Mouse (Mus musculus) liver, embryonic 14.5 days (tissue): ENCODE data around the gene Lipt2. TPM values are rescaled to one million over a fixed set of nuclear protein-coding genes. Genes with fewer than 3 reads are reported as not detected.

ENCODE experiments used
- ATAC-seq: fragments of 200-750 bp; cut with Nextera tagmentation; 2 replicates; pipeline ENCODE4 v1.8.0; 2017; ENCODE audit warnings: moderate number of reproducible peaks, mild to moderate bottlenecking, moderate library complexity; ENCODE audit not compliant: insufficient read depth
- DNase-seq, 3 experiments: peaks; one replicate each; pipeline ENCODE4 v3.0.0-alpha.2; 2012 to 2013; ENCODE audit warnings: low read depth in 3 of 3, low spot score in 3 of 3
- H3K27ac ChIP-seq: fragments of 300-500 bp; sonication (generic); 2 replicates; pipeline ENCODE4 v1.5.1; 2014; ENCODE audit warnings: moderate library complexity, mild to moderate bottlenecking, control low read depth, inconsistent platforms
- H3K27me3 ChIP-seq: fragments of 300-500 bp; sonication (generic); 2 replicates; pipeline ENCODE4 v1.6.1; 2014; ENCODE audit warnings: mild to moderate bottlenecking, low read length, moderate library complexity; ENCODE audit not compliant: control insufficient read depth, insufficient read depth
- H3K36me3 ChIP-seq: fragments of 300-500 bp; sonication (generic); replicated peaks from 2 replicates; pipeline ENCODE4 v1.6.1; 2014; ENCODE audit warnings: low read depth; ENCODE audit not compliant: control insufficient read depth, insufficient read depth
- H3K4me1 ChIP-seq, 2 experiments: fragments of 200-500 bp in 1 of 2; fragments of 300-500 bp in 1 of 2; sonication (generic) in 1 of 2; replicated peaks; 2 replicates each; pipeline ENCODE4 v1.6.1; 2012 to 2014; ENCODE audit warnings: antibody characterized with exemption in 1 of 2, inconsistent platforms in 1 of 2, low read length in 1 of 2; ENCODE audit not compliant: control insufficient read depth in 2 of 2, insufficient read depth in 2 of 2
- H3K4me2 ChIP-seq: fragments of 300-500 bp; sonication (generic); 2 replicates; pipeline ENCODE4 v1.6.1; 2014; ENCODE audit warnings: low read depth, mild to moderate bottlenecking, control low read depth, moderate library complexity
- H3K4me3 ChIP-seq, 2 experiments: fragments of 200-500 bp in 1 of 2; fragments of 300-500 bp in 1 of 2; sonication (generic) in 1 of 2; 2 replicates each; pipeline ENCODE4 v1.5.1; 2012 to 2014; ENCODE audit warnings: low read depth in 2 of 2, low read length in 2 of 2, mild to moderate bottlenecking in 2 of 2, control low read depth in 1 of 2, inconsistent platforms in 1 of 2, moderate library complexity in 1 of 2; ENCODE audit not compliant: insufficient read depth in 1 of 2
- H3K9ac ChIP-seq: fragments of 300-500 bp; sonication (generic); replicated peaks from 2 replicates; pipeline ENCODE4 v1.6.1; 2014; ENCODE audit warnings: mild to moderate bottlenecking, control low read depth, moderate library complexity
- H3K9me3 ChIP-seq: fragments of 300-500 bp; sonication (generic); 2 replicates; pipeline ENCODE4 v1.6.1; 2016; ENCODE audit warnings: low read length, mixed read lengths; ENCODE audit not compliant: control insufficient read depth
- CTCF ChIP-seq: IDR thresholded peaks from 2 replicates; pipeline ENCODE4 v1.5.1; 2016; ENCODE audit warnings: antibody characterized with exemption, low read depth, control low read depth
- EP300 ChIP-seq: IDR thresholded peaks from 2 replicates; pipeline ENCODE4 v1.6.1; 2016; ENCODE audit warnings: antibody characterized with exemption, low read depth
- WGBS: fragments of 180-500 bp; shearing (Covaris S2); extraction: QIAGEN DNeasy Blood & Tissue Kit; methylation state at CpG from one replicate; pipeline ENCODE4 v1.1.7; 2014; ENCODE audit not compliant: insufficient replicate concordance; 5-methylcytosine and 5-hydroxymethylcytosine counted together
- polyA plus RNA-seq, 2 experiments: library from polyadenylated mRNA; depleted of rRNA in 1 of 2; stranded (reverse) in 1 of 2; unstranded in 1 of 2; fragments of >200 nt; fragmentation: Nextera tagmentation in 1 of 2; extraction: Ambion mirVana in 1 of 2; gene quantifications; 2 replicates each; pipeline versions ENCODE4 v1.2.1 to v1.2.3; 2012 to 2014

Lipt2 gene
- polyA plus RNA-seq (2012; rRNA removed) (2.8 and 3.8 TPM in 2 replicates), polyA plus RNA-seq (2014; fragmentation: Nextera tagmentation; extraction: Ambion mirVana) (5.3 and 5.6 TPM in 2 replicates)

DNA sequence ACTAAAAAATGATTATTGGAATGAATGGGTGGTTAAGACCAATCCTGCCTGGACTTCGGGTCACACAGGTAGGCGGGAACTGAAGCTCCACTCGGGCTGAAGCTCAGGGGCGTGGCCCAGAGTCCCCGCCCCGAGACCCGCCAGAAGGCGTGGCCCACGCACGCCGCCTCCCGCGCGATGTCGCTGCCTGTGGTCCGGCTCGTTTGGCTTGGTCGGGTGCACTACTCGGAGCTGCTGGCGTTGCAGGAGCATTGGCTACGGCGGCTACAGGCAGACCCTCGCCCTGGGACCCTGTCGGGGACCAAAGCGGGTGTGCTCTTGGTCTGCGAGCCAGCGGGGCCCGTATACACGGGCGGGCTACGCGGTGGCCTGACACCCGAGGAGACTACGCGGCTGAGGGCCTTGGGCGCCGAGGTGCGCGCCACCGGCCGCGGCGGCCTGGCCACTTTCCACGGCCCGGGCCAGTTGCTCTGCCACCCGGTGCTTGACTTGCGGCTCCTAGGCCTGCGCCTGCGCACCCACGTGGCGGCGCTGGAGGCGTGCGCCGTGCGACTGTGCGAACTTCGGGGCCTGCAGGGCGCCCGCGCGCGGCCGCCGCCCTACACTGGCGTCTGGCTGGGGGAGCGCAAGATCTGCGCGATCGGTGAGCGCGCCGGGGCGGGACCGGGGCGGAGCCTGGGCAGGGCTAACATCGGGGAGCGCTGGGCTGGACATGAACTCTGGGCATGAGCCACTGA, at the start of gene Lipt2:
Gene Lipt2, plus strand, starts transcription at position 173 of the 737 bp plus-strand sequence.
- peak within 1 kb of the TSS; percentile 82 for H3K4me2 ChIP-seq

DNA sequence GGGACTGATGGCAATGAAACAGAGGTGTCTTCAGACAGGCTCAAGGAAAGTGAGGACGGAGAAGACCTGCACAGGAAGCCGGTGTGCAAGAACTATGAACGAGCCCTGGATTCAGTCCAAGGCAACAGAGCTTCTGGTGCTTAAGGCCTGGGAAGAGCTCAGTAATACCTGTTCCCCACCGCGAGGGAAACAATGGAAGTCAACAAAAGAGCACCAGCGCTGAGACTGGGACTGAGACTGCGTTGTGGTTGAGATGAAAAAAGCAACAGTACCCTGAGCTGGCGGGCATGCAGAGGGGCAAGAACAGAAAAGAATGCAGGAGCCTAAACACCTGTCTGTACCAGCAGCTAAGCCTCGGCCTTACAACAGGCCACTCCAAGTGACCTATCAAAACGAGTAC, 47.6 kb upstream of the Lipt2 start:
- Histone ChIP-seq H3K4me2 (no peak overlapping the region), H3K9ac (no peak overlapping the region), H3K4me1 (no peaks in the 10 kb centered on the region), H3K27ac (no peak overlapping the region), H3K4me3 (no peak overlapping the region), H3K27me3 (no peaks in the 10 kb centered on the region), H3K9me3 (no peaks in the 10 kb centered on the region), H3K36me3 (peaks cover 69% of the 10 kb centered on the region)
- ATAC-seq, result no peak
- WGBS, result 80% methylated on average over 10 of the region's 10 CpGs
- TF ChIP-seq CTCF, result no peak
- no peak for TF ChIP-seq EP300
- DNase-seq, result no peak

More for the DNA sequence above, at the start of gene Lipt2:
- H3K27me3 ChIP-seq, result no peaks in the 10 kb centered on the region
- ATAC-seq (peak; percentile 96), DNase-seq (peak; percentile 70 to 76 (median 73))
- TF ChIP-seq CTCF (peak; percentile 39), EP300 (no peak)
- H3K4me1 ChIP-seq, result peaks cover 0 to 8% of the 10 kb centered on the region in 2 experiments; a peak in 3 of 4 replicates
- H3K36me3 ChIP-seq, result no peaks in the 10 kb centered on the region
- under 1% methylated on average over 78 of the region's 78 CpGs for WGBS
- peak within 1 kb of the TSS; percentile 66 for H3K9ac ChIP-seq
- H3K27ac ChIP-seq, result peak within 1 kb of the TSS; percentile 6
- H3K4me3 ChIP-seq, result peak within 1 kb of the TSS; percentile 64 to 66
- H3K9me3 ChIP-seq, result no peaks in the 10 kb centered on the region

DNA sequence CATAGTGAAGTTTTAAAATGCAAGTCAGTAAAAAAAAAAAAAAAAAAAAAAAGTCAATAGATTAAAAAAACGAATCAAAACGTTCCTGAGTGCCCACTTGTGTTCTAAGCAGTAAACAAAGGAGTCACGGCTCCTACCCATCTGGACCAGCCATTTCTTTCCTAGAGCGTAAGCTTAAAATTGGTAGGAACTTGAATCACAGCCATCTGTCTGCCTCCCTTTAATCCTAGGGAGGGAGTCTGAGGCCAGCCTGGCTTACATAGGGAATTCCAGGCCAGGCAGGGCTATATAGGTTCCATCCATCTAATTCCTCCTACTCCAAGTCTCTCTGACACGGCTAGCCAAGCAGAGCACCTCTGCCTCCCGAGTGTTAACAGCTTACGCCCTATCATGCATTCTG, 45.3 kb upstream of the Lipt2 start:
- H3K9ac ChIP-seq, result no peak overlapping the region
- H3K4me2 ChIP-seq, result no peak overlapping the region
- no peak overlapping the region for H3K27ac ChIP-seq
- H3K4me1 ChIP-seq, result no peaks in the 10 kb centered on the region
- no peaks in the 10 kb centered on the region for H3K27me3 ChIP-seq
- no peak for DNase-seq
- H3K9me3 ChIP-seq, result no peaks in the 10 kb centered on the region
- TF ChIP-seq EP300 (no peak), CTCF (no peak)
- 75% methylated on average over 7 of the region's 7 CpGs for WGBS
- no peak for ATAC-seq
- peaks cover 74% of the 10 kb centered on the region for H3K36me3 ChIP-seq
- H3K4me3 ChIP-seq, result no peak overlapping the region

DNA sequence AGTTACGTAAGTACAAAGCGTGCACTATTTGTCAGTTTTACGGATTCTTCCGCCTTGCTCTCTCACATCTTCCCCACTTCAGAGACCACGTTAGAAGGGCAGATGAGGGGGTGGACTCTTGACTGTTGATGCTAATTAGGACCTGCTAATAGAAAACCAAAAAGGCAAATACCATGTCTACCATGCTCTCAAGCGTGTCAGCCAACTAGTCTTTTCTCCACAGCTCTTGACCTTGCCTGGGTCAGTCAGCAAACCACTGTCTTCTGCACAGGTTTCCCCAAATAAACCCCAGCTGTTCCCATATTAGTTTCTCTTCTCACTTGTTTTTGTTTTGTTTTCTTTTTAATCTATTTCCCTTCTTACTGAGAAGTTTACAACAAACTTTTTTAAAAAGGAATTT, 44.8 kb upstream of the Lipt2 start:
- H3K4me3 ChIP-seq, result no peak overlapping the region
- TF ChIP-seq CTCF (no peak), EP300 (no peak)
- no peak overlapping the region for H3K9ac ChIP-seq
- H3K9me3 ChIP-seq, result no peaks in the 10 kb centered on the region
- H3K4me2 ChIP-seq, result no peak overlapping the region
- WGBS, result 84% methylated on average over 6 of the region's 6 CpGs
- peaks cover 75% of the 10 kb centered on the region for H3K36me3 ChIP-seq
- no peaks in the 10 kb centered on the region for H3K4me1 ChIP-seq
- H3K27ac ChIP-seq, result no peak overlapping the region
- ATAC-seq, result no peak
- H3K27me3 ChIP-seq, result no peaks in the 10 kb centered on the region
- no peak for DNase-seq

DNA sequence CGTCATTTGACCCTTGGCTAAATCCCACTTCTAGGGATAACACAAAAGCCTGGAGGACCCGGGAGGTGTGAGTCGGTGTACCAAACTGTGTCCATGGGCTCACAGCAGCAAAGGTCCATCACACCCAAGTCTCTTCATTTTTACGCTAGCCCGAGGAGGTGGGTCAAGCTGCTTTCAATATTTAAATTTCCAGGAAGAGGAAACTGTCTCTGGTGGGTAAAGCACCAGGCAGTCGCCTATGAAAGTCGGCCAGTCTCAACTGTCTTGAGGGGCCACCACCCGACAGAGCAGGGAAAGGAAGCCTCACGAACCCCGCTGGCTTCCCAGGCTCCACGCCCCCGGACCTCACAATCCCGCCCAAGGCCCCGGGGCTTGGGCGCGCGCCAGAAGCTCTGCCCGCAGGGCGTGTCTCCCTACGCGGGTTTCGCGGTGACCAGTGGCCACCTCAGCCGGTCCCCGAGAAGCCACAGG, 38.3 kb upstream of the Lipt2 start:
- peak; percentile 51 to 55 (median 52) for DNase-seq
- no peaks in the 10 kb centered on the region for H3K27me3 ChIP-seq
- peak overlapping the region; percentile 73 for H3K27ac ChIP-seq
- ATAC-seq, result peak; percentile 76
- TF ChIP-seq EP300 (no peak), CTCF (no peak)
- peak overlapping the region; percentile 87 to 88 for H3K4me3 ChIP-seq
- H3K4me2 ChIP-seq, result peak overlapping the region; percentile 71
- H3K36me3 ChIP-seq, result peaks cover 31% of the 10 kb centered on the region
- H3K9ac ChIP-seq, result peak overlapping the region; percentile 95
- peaks cover 2% of the 10 kb centered on the region; the same call in 1 of the 2 replicates for H3K9me3 ChIP-seq
- peaks cover 5 to 8% of the 10 kb centered on the region in 2 experiments; a peak in 3 of 4 replicates for H3K4me1 ChIP-seq
- WGBS, result 0% methylated on average over 25 of the region's 25 CpGs
